Mouse (Mus musculus) stomach, embryonic 16.5 days (tissue): ENCODE measurements at regions not wholly inside any gene's neighbourhood (a gene's known extent, or its start where the extent isn't known, plus 50 kb on each side); places are given as distances from the start of the nearest gene placed in this dataset.

Source experiments
- ATAC-seq: fragments of 200-750 bp; cut with Nextera tagmentation; 2 replicates; pipeline ENCODE4 v1.8.0; 2017; ENCODE audit warnings: moderate number of reproducible peaks, moderate TSS enrichment; ENCODE audit not compliant: insufficient read depth, low FRiP score
- H3K27ac ChIP-seq: fragments of 300-500 bp; sonication (generic); 2 replicates; pipeline ENCODE4 v1.5.1; 2014; ENCODE audit warnings: low read length
- H3K27me3 ChIP-seq: fragments of 300-500 bp; sonication (generic); 2 replicates; pipeline ENCODE4 v1.6.1; 2014; ENCODE audit warnings: low read length, control low read depth, mixed read lengths; ENCODE audit not compliant: control insufficient read depth, insufficient read depth
- H3K36me3 ChIP-seq: fragments of 300-500 bp; sonication (generic); 2 replicates; pipeline ENCODE4 v1.6.1; 2014; ENCODE audit warnings: low read length; ENCODE audit not compliant: control insufficient read depth, insufficient read depth
- H3K4me1 ChIP-seq: fragments of 300-500 bp; sonication (generic); 2 replicates; pipeline ENCODE4 v1.6.1; 2014; ENCODE audit warnings: low read length, control low read depth, mixed read lengths; ENCODE audit not compliant: control insufficient read depth, insufficient read depth
- H3K4me2 ChIP-seq: fragments of 300-500 bp; sonication (generic); 2 replicates; pipeline ENCODE4 v1.6.1; 2014; ENCODE audit warnings: low read depth, low read length, mixed read lengths
- H3K4me3 ChIP-seq: fragments of 300-500 bp; sonication (generic); replicated peaks from 2 replicates; pipeline ENCODE4 v1.5.1; 2014; ENCODE audit warnings: mild to moderate bottlenecking, low read length
- H3K9ac ChIP-seq: fragments of 300-500 bp; sonication (generic); 2 replicates; pipeline ENCODE4 v1.6.1; 2014; ENCODE audit warnings: low read length
- H3K9me3 ChIP-seq: fragments of 300-500 bp; sonication (generic); replicated peaks from 2 replicates; pipeline ENCODE4 v1.6.1; 2016; ENCODE audit warnings: low read length, control low read depth; ENCODE audit not compliant: control insufficient read depth
- WGBS: fragments of 180-500 bp; shearing (Covaris S2); extraction: QIAGEN DNeasy Blood & Tissue Kit; methylation state at CpG from one replicate; pipeline ENCODE4 v1.1.7; 2014; 5-methylcytosine and 5-hydroxymethylcytosine counted together

- H3K9me3 ChIP-seq: no peaks in the 10 kb centered on the region
- no peak overlapping the region for H3K4me3 ChIP-seq
- H3K27ac ChIP-seq: no peak overlapping the region
- no peaks in the 10 kb centered on the region for H3K27me3 ChIP-seq
- ATAC-seq: no peak
- H3K4me1 ChIP-seq: no peaks in the 10 kb centered on the region
- no peak overlapping the region for H3K4me2 ChIP-seq
- H3K9ac ChIP-seq: no peak overlapping the region
- H3K36me3 ChIP-seq: no peaks in the 10 kb centered on the region
- 65% methylated on average over 8 of the region's 8 CpGs for WGBS
Measured at GRCm38 (mm10) chr16:85624505-85624904, 71.3 kb upstream of the Cyyr1 start.

- Histone ChIP-seq H3K4me2 (no peak overlapping the region), H3K9me3 (no peaks in the 10 kb centered on the region), H3K27ac (no peak overlapping the region), H3K4me1 (no peaks in the 10 kb centered on the region), H3K36me3 (no peaks in the 10 kb centered on the region), H3K27me3 (no peaks in the 10 kb centered on the region), H3K9ac (no peak overlapping the region), H3K4me3 (no peak overlapping the region)
- ATAC-seq: 0 out of 2 replicates have a peak, but pooled peaks have one; percentile 10
- 79% methylated on average over 2 of the region's 2 CpGs for WGBS
Measured at GRCm38 (mm10) chr16:85604089-85604488, 50.9 kb upstream of the Cyyr1 start.
